Mouse (Mus musculus) heart, adult 2 months (tissue): ENCODE measurements around the gene Smpdl3b.

Experiments used
- CTCF ChIP-seq: fragments of 200-600 bp; IDR thresholded peaks from 2 replicates; pipeline ENCODE4 v1.8.1; 2022; ENCODE audit warnings: antibody characterized with exemption, mild to moderate bottlenecking, moderate library complexity
- EP300 ChIP-seq: fragments of 200-500 bp; IDR thresholded peaks from 2 replicates; pipeline ENCODE4 v1.6.1; 2011; ENCODE audit warnings: low read depth, low read length, control low read depth; ENCODE audit not compliant: insufficient read depth
- POLR2A ChIP-seq: fragments of 200-500 bp; IDR thresholded peaks from 2 replicates; pipeline ENCODE4 v1.6.1; 2011; ENCODE audit warnings: mild to moderate bottlenecking, low read depth, low read length, control low read depth; ENCODE audit not compliant: insufficient read depth

DNA sequence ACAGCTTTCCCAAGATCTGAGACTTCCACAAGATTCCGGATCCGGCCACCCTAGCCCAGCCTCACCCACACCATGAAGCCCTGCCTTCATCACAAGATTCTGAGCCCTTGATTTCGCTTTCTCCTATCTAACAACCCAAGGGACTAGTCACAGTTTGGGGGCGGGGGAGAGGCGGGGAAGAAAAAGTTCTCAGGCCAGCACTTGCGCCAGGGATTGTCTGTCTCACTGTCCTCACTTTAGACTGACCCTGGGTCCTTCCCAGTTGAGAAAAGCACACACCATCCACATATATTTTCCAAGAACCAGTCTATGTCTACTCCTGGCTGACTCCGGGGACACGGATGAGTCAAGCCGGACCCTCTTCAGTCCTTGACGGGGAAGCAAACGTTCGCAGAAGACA, 25.4 kb downstream of the Smpdl3b start:
- TF ChIP-seq POLR2A, result no peak
- TF ChIP-seq EP300, result no peak
- no peak for TF ChIP-seq CTCF
